Comparison of ENCODE assay signal across 19 mouse cellular contexts in genomic region chr8:57636281-57636680, GRCm38 (mm10). TPM values are rescaled to one million over a fixed set of nuclear protein-coding genes. Genes with fewer than 3 reads are reported as not detected.
DNase-seq lines count a peak whose midpoint lies in the region; ATAC-seq lines count a peak whose summit lies in the region.
"Had no signal": no experiment of that assay in that cellular context is flagged by ENCODE, and none has a peak within 500 bp of the region (broad histone marks: within the 10 kb centered on the region; RNA-seq: fewer than 3 reads in every experiment).

No protein-coding gene starts in this region.

- H3K4me2 ChIP-seq in kidney, embryonic 14.5 days (replicated peaks; ENCODE audit: low read depth, low read length) = no peak overlapping the region
- no peak overlapping the region for H3K4me2 ChIP-seq in liver, embryonic 12.5 days
- H3K4me2 ChIP-seq: embryonic facial prominence, embryonic 15.5 days; heart, embryonic 12.5 days had no signal

- no peak overlapping the region for H3K9ac ChIP-seq in kidney, embryonic 14.5 days (ENCODE audit: low read depth, low read length)
- H3K9ac ChIP-seq in liver, embryonic 12.5 days = no peak overlapping the region
- H3K9ac ChIP-seq: embryonic facial prominence, embryonic 15.5 days; heart, embryonic 12.5 days had no signal

- H3K4me3 ChIP-seq in kidney, embryonic 14.5 days (ENCODE audit: low read length) = no peak overlapping the region
- H3K4me3 ChIP-seq in liver, embryonic 12.5 days = no peak overlapping the region
- H3K4me3 ChIP-seq: embryonic facial prominence, embryonic 15.5 days; erythroblast, embryonic 14.5 days; forebrain, embryonic 10.5 days; gastrocnemius, adult 2 months; heart, embryonic 12.5 days had no signal

- H3K4me1 ChIP-seq in kidney, embryonic 14.5 days (ENCODE audit: control insufficient read depth, insufficient read depth, low read length) = peaks cover 7% of the 10 kb centered on the region; the same call in 1 of the 2 replicates
- H3K4me1 ChIP-seq in liver, embryonic 12.5 days = peaks cover 39% of the 10 kb centered on the region

- 0 out of 2 replicates have a peak, but pooled peaks have one; percentile 16 for ATAC-seq in kidney, embryonic 14.5 days (ENCODE audit: low FRiP score, low TSS enrichment)
- 0 out of 2 replicates have a peak, but pooled peaks have one; percentile 30 for ATAC-seq in liver, embryonic 12.5 days
- peak; percentile 68 for ATAC-seq in megakaryocyte-erythroid progenitor cell, adult 5-6 weeks (replicated peaks; ENCODE audit: low FRiP score, low TSS enrichment, poor library complexity, severe bottlenecking)
- ATAC-seq: forebrain, embryonic 14.5 days had no signal

- no peaks in the 10 kb centered on the region for H3K27me3 ChIP-seq in kidney, embryonic 14.5 days (ENCODE audit: control insufficient read depth, insufficient read depth, low read length)
- no peaks in the 10 kb centered on the region for H3K27me3 ChIP-seq in liver, embryonic 12.5 days (replicated peaks)
- H3K27me3 ChIP-seq: embryonic facial prominence, embryonic 15.5 days had no signal

- H3K36me3 ChIP-seq in kidney, embryonic 14.5 days (ENCODE audit: control insufficient read depth, insufficient read depth, low read length) = no peaks in the 10 kb centered on the region
- no peaks in the 10 kb centered on the region for H3K36me3 ChIP-seq in liver, embryonic 12.5 days
- H3K36me3 ChIP-seq: embryonic facial prominence, embryonic 15.5 days; forebrain, embryonic 10.5 days; heart, embryonic 12.5 days had no signal

- no peak for DNase-seq in kidney, postnatal 10 days
- DNase-seq in liver (no peak), MEL-GATA-1-ER (ENCODE audit: extremely low read depth, low read depth) (peak; percentile 63)
- no peak for DNase-seq in heart, postnatal 36 days
- DNase-seq: adrenal gland, postnatal 25 days; cerebellum, adult 18-20 months; cerebellum, adult 9-11 months; cerebellum, postnatal 36 days; embryo, embryonic 11 days; gastrocnemius, adult 2 months; gastrocnemius, postnatal 25 days had no signal

- intact Hi-C loops in heart, postnatal 36 days (cut with DNase I) = no loop called here

- H3K27ac ChIP-seq in kidney, embryonic 14.5 days (ENCODE audit: low read depth, low read length) = no peak overlapping the region
- H3K27ac ChIP-seq in liver, embryonic 12.5 days = no peak overlapping the region
- H3K27ac ChIP-seq: embryonic facial prominence, embryonic 15.5 days; forebrain, embryonic 10.5 days; gastrocnemius, adult 2 months had no signal

- WGBS in kidney, embryonic 14.5 days = 68% methylated on average over 3 of the region's 3 CpGs
- 15% methylated on average over 3 of the region's 3 CpGs for WGBS in liver, embryonic 12.5 days (ENCODE audit: insufficient replicate concordance)

- no peaks in the 10 kb centered on the region for H3K9me3 ChIP-seq in kidney, embryonic 14.5 days (ENCODE audit: control insufficient read depth, low read length)
- no peaks in the 10 kb centered on the region for H3K9me3 ChIP-seq in liver, embryonic 12.5 days (replicated peaks)
- H3K9me3 ChIP-seq: embryonic facial prominence, embryonic 15.5 days; forebrain, embryonic 10.5 days; heart, embryonic 12.5 days had no signal

RNA-seq across cellular contexts. Expression of gene Galnt7, which starts 16.6 kb away (rescaled TPM):
- polyA plus RNA-seq in kidney, embryonic 14.5 days (2014; fragmentation: Nextera tagmentation; extraction: Ambion mirVana) = 15.8 and 25.6 TPM in 2 replicates
- 10.0 and 10.3 TPM in 2 replicates for polyA plus RNA-seq in liver, embryonic 12.5 days (2016; fragmentation: Nextera tagmentation; extraction: Ambion mirVana)
- 9.5 and 15.4 TPM in 2 replicates for total RNA-seq in megakaryocyte-erythroid progenitor cell, adult 5-6 weeks (2014; fragmentation: Nextera tagmentation)
- total RNA-seq in megakaryocyte-erythroid progenitor cell, adult 5-6 weeks (2017) = 17.9 and 22.0 TPM in 2 replicates
- 1 to 10 TPM; 3.9 to 5.9 TPM for total RNA-seq in heart, postnatal 36 days (2021)
- polyA plus RNA-seq: erythroblast, embryonic 14.5 days had no signal

Comparison
In these comparisons a context has a peak if more than half of its experiments do, and no peak if none do; other contexts are left out.
1. ATAC-seq: peak in every context shown above with its lines; median percentile 68 in megakaryocyte-erythroid progenitor cell, adult 5-6 weeks; 30 in liver, embryonic 12.5 days; 16 in kidney, embryonic 14.5 days.